Mouse (Mus musculus): ENCODE data around the gene Egf.

- TF ChIP-seq POLR2A (IDR thresholded peaks at IDR 0.05; ENCODE audit: insufficient read depth, low read length) (no peak), CTCF (IDR thresholded peaks at IDR 0.05; ENCODE audit: low read depth, low read length) (no peak)
Observed at GRCm38 (mm10) chr3:129639701-129640100, 115.4 kb downstream of the Egf start.
